Mouse (Mus musculus) cerebellum, adult 2 months (tissue): ENCODE measurements around the gene Rfx8.

Source experiments
- CTCF ChIP-seq: fragments of 200-500 bp; IDR thresholded peaks from 2 replicates; pipeline ENCODE4 v1.5.1; 2011; ENCODE audit warnings: low read depth, mild to moderate bottlenecking, control low read depth, low read length, moderate library complexity, borderline replicate concordance; ENCODE audit not compliant: insufficient read depth
- POLR2A ChIP-seq: fragments of 200-500 bp; IDR thresholded peaks from 2 replicates; pipeline ENCODE4 v1.6.1; 2011; ENCODE audit warnings: low read length, control low read depth, borderline replicate concordance; ENCODE audit not compliant: insufficient read depth

DNA sequence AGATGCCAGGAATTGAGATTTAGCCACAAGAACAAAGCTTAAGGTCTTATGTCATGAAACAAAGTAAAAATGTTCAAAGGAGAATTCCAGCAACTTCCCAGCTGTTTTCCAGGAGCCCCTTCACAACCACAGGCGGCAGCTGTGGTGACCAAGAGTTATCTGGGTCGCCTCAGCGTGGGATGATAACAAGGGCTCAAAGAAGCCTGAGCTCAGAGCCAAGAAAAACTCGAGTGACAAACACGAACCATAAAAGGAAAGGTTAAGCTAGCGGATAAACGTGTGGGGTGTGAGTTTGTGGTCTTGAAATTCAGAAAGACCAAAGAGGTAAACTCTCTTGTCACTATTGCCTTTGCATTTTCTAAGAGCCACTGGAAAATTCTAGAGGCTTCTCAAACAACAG, 25.7 kb upstream of the Rfx8 start:
- no peak for TF ChIP-seq CTCF
- no peak for TF ChIP-seq POLR2A
